Mouse (Mus musculus) c-Kit-positive CD71-positive TER-119-positive erythroid progenitor cells, embryonic 14.5 days (primary cell): ENCODE measurements at regions not wholly inside any gene's neighbourhood (a gene's known extent, or its start where the extent isn't known, plus 50 kb on each side); places are given as distances from the start of the nearest gene placed in this dataset.
A peak's percentile ranks its signal among the peaks of the same experiment; 100 is the strongest.
"Not testable (repeated sequence)": the region's sequence is repeated elsewhere in the genome, so short reads cannot be mapped to it uniquely, and the experiment has no call there.

Experiments used
- DNase-seq: peaks from one replicate; pipeline ENCODE4 v3.0.0-alpha.2; 2013; ENCODE audit warnings: low spot score

GRCm38 (mm10) chr4:89621260-89621659, 58.0 kb upstream of the Dmrta1 start:
- DNase-seq, result no peak

- DNase-seq, result no peak
Measured at GRCm38 (mm10) chr4:89604721-89605120, 74.5 kb upstream of the Dmrta1 start.

GRCm38 (mm10) chr4:89575529-89575928, 103.7 kb upstream of the Dmrta1 start:
- DNase-seq, result no peak

- DNase-seq, result no peak
Measured at GRCm38 (mm10) chr4:89554711-89555466, 124.3 kb upstream of the Dmrta1 start.

GRCm38 (mm10) chr4:89552556-89552955, 126.7 kb upstream of the Dmrta1 start:
- DNase-seq, result no peak

GRCm38 (mm10) chr4:89550515-89550914, 128.7 kb upstream of the Dmrta1 start:
- DNase-seq, result no peak

GRCm38 (mm10) chr4:89532462-89532861, 146.8 kb upstream of the Dmrta1 start:
- DNase-seq, result peak; percentile 14

- DNase-seq, result no peak
Measured at GRCm38 (mm10) chr4:89530050-89530911, 149.0 kb upstream of the Dmrta1 start.

- DNase-seq, result no peak
Measured at GRCm38 (mm10) chr4:89527966-89528365, 151.3 kb upstream of the Dmrta1 start.

GRCm38 (mm10) chr4:89527326-89527725, 151.9 kb upstream of the Dmrta1 start:
- DNase-seq, result no peak

GRCm38 (mm10) chr4:89525525-89525924, 153.7 kb upstream of the Dmrta1 start:
- not testable (repeated sequence) for DNase-seq

- peak; percentile 80 for DNase-seq
Measured at GRCm38 (mm10) chr4:89524260-89525200, 154.7 kb upstream of the Dmrta1 start.

GRCm38 (mm10) chr4:89523423-89524259, 155.6 kb upstream of the Dmrta1 start:
- peak; percentile 70 for DNase-seq

- DNase-seq, result no peak
Measured at GRCm38 (mm10) chr4:89518027-89518426, 161.2 kb upstream of the Dmrta1 start.

- no peak for DNase-seq
Measured at GRCm38 (mm10) chr4:89515823-89516411, 163.3 kb upstream of the Dmrta1 start.

GRCm38 (mm10) chr4:89514981-89515380, 164.3 kb upstream of the Dmrta1 start:
- DNase-seq, result no peak

GRCm38 (mm10) chr4:89510593-89510992, 168.6 kb upstream of the Dmrta1 start:
- no peak for DNase-seq

- peak; percentile 69 for DNase-seq
Measured at GRCm38 (mm10) chr4:89509655-89510391, 169.4 kb upstream of the Dmrta1 start.

GRCm38 (mm10) chr4:89508103-89508763, 171.0 kb upstream of the Dmrta1 start:
- DNase-seq, result no peak
